Mouse (Mus musculus) midbrain, embryonic 16.5 days (tissue): ENCODE data around the gene Gm10643. TPM values are rescaled to one million over a fixed set of nuclear protein-coding genes. Genes with fewer than 3 reads are reported as not detected.

Experiments
- ATAC-seq: fragments of 200-750 bp; cut with Nextera tagmentation; 2 replicates; pipeline ENCODE4 v1.8.0; 2017; ENCODE audit warnings: moderate TSS enrichment
- H3K27ac ChIP-seq: fragments of 300-500 bp; sonication (generic); 2 replicates; pipeline ENCODE4 v1.5.1; 2014; ENCODE audit warnings: mild to moderate bottlenecking, low read length, mixed read lengths
- H3K27me3 ChIP-seq: fragments of 300-500 bp; sonication (generic); 2 replicates; pipeline ENCODE4 v1.6.1; 2014; ENCODE audit warnings: low read depth, low read length, mixed read lengths; ENCODE audit not compliant: control insufficient read depth, insufficient read depth
- H3K36me3 ChIP-seq: fragments of 300-500 bp; sonication (generic); 2 replicates; pipeline ENCODE4 v1.6.1; 2014; ENCODE audit warnings: mild to moderate bottlenecking, low read length, moderate library complexity, mixed read lengths; ENCODE audit not compliant: control insufficient read depth, insufficient read depth
- H3K4me1 ChIP-seq: fragments of 300-500 bp; sonication (generic); 2 replicates; pipeline ENCODE4 v1.6.1; 2014; ENCODE audit warnings: mild to moderate bottlenecking, low read length, mixed read lengths; ENCODE audit not compliant: control insufficient read depth, insufficient read depth
- H3K4me2 ChIP-seq: fragments of 300-500 bp; sonication (generic); 2 replicates; pipeline ENCODE4 v1.6.1; 2014; ENCODE audit warnings: mild to moderate bottlenecking, low read length, mixed read lengths
- H3K4me3 ChIP-seq: fragments of 300-500 bp; sonication (generic); 2 replicates; pipeline ENCODE4 v1.5.1; 2014; ENCODE audit warnings: low read depth, mild to moderate bottlenecking, low read length, moderate library complexity, mixed read lengths
- H3K9ac ChIP-seq: fragments of 300-500 bp; sonication (generic); 2 replicates; pipeline ENCODE4 v1.6.1; 2014; ENCODE audit warnings: low read depth, low read length, mixed read lengths
- H3K9me3 ChIP-seq: fragments of 300-500 bp; sonication (generic); replicated peaks from 2 replicates; pipeline ENCODE4 v1.6.1; 2014; ENCODE audit warnings: mild to moderate bottlenecking, low read length, mixed read lengths; ENCODE audit not compliant: control insufficient read depth, poor library complexity, severe bottlenecking
- WGBS: fragments of 180-500 bp; shearing (Covaris S2); extraction: QIAGEN DNeasy Blood & Tissue Kit; methylation state at CpG from one replicate; pipeline ENCODE4 v1.1.7; 2014; 5-methylcytosine and 5-hydroxymethylcytosine counted together
- polyA plus RNA-seq: library from polyadenylated mRNA; unstranded; fragments of >200 nt; fragmentation: Nextera tagmentation; extraction: Ambion mirVana; gene quantifications from 2 replicates; pipeline ENCODE4 v1.2.1, GENCODE M21; 2015

The Gm10643 gene
- 1.2 and 1.5 TPM in 2 replicates for polyA plus RNA-seq

DNA sequence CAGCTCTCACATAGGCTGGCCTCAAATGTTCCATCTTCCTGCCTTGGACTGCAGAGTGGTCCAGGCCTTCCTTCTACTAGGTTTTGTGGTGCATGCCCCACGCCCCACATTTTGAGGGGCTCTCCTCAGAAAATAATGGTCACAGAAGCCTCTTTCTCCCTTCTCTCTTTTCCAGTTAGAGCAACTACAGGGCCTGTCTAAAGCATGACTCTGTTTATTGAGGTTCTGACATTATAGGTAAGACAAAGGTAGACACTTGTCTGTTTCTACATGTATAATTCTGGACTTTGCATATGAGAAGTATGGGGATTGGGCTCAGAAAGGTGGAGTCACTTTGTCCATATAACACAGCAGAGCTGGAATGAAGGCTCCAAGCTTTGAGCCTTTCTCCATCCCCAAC is at the start of gene Gm10643:
Gm10643 (minus strand) TSS at position 101 of the 400 bp plus-strand sequence.
- H3K4me3 ChIP-seq = peak within 1 kb of the TSS; percentile 97
- no peaks in the 10 kb centered on the region for H3K9me3 ChIP-seq
- peak within 1 kb of the TSS; percentile 74 for H3K9ac ChIP-seq
- peaks cover 27% of the 10 kb centered on the region for H3K4me1 ChIP-seq
- no peaks in the 10 kb centered on the region for H3K36me3 ChIP-seq
- 100% methylated on average over 1 of the region's 1 CpGs for WGBS
- no peak for ATAC-seq
- H3K27me3 ChIP-seq = no peaks in the 10 kb centered on the region
- peak within 1 kb of the TSS; percentile 91 for H3K4me2 ChIP-seq
- H3K27ac ChIP-seq = peak within 1 kb of the TSS; percentile 84

DNA sequence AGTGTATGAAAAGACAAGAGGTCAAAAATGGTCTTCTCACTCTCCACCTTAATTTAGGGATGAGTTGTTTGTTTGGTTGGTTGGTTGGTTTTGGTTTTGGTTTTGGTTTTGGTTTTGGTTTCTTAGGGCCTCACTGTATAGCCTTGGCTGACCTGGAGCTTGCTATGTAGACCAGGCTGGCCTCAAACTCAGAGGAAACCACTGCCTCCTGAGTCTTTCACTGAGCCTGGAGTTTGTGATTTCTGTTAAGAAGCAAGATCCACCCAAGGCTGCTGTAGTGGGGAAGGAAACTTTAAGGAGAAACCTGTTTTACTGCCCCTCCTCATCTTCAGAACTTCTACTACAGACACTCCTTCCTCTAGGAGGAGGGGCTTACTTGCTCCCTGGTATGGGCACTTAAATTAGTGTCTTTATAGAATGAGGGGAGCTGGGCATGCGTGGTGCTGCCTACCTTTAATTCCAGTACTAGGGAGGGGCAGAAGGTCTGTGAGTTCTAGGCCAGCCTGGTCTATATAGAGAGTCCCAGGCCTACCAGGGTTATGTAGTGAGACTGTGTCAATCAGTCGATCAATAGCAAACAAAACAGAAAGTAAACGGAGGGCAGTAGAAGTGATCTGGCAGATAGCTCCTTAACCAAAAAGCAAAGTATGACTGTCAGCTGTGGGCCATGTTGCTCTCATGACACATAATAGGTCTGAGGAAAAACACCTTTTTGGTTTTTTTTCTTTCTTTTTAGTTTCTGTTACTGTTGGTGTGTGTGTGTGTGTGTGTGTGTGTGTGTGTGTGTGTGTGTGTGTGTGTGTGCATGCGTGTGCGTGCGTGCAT is 41.5 kb upstream of the Gm10643 start:
- Histone ChIP-seq H3K9ac (no peak overlapping the region), H3K4me3 (no peak overlapping the region), H3K4me2 (no peak overlapping the region), H3K36me3 (peaks cover 3% of the 10 kb centered on the region; the same call in 1 of the 2 replicates), H3K4me1 (peaks cover 16% of the 10 kb centered on the region), H3K27me3 (no peaks in the 10 kb centered on the region), H3K9me3 (no peaks in the 10 kb centered on the region), H3K27ac (no peak overlapping the region)
- no peak for ATAC-seq
- 94% methylated on average over 5 of the region's 6 CpGs for WGBS

DNA sequence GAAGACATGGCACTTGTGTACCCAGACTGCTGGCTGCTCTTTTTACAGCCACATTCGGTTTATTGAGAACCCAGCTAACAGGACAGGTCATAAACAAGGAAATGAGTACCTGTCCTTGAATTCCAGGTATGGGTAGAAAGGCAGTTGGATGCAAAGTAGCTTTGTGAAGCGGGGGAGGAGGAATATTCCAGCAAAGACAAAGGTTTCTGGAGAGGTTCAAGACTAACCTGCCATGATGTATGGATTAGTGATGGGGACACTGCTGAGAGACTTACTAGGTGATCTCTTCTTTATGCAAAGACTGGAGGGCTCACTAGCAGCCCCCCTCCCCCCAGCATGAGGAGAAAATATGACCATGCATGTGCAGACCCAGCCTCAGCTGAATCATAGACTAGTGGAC is 40.7 kb upstream of the Gm10643 start:
- peak overlapping the region; percentile 56; the same call in 1 of the 2 replicates for H3K4me2 ChIP-seq
- ATAC-seq = no peak
- WGBS = 87% methylated on average over 2 of the region's 2 CpGs
- H3K4me3 ChIP-seq = no peak overlapping the region
- no peaks in the 10 kb centered on the region for H3K9me3 ChIP-seq
- H3K9ac ChIP-seq = no peak overlapping the region; the same call in 1 of the 2 replicates
- H3K27ac ChIP-seq = peak overlapping the region; percentile 88
- H3K36me3 ChIP-seq = peaks cover 3% of the 10 kb centered on the region; the same call in 1 of the 2 replicates
- H3K4me1 ChIP-seq = peaks cover 16% of the 10 kb centered on the region
- H3K27me3 ChIP-seq = no peaks in the 10 kb centered on the region

DNA sequence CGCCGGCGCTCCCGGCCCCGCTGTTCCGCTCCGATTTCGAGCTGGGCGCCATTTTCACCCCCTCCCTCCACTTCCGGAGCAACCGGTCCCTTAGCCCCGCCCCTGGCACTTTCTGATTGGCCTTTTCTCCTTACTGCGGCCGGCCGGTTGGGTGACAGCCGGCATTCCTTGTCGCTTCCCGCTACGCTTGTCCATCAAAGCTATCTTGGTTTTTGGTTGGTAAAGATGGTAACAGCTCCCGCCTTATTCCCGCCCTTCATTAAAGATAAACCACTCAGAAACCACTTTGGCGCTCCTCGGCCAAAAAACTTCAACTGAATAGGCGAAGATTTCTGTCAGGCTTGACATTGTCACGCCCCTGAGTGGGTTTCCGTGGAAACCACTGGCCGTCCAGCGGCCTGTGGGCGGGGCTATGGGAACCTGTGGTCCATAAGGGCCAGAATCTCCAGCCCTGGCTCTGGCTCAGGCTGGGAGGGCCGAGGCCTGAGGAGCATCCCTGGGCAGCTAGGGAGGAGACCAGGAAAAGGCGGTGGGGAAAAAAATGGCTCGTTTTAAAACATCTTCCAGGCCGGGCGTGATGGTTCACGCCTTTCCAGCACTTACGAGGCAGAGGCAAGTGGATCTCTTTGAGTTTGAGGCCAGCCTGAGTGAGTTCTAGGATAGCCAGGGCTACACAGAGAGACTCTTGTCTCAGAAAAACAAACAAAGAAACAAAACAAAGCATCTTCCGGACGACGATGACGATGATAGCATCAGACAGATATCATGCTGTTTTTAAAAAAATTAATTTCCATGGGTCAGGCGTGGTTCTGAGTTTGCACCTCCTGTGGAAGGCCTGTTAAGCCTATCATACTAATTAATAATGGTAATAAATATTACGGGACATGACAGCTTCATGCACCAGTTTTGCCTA is 40.0 kb upstream of the Gm10643 start, which contains the start of gene Dcaf15:
Dcaf15 (minus strand) TSS at position 72 of the 913 bp plus-strand sequence.
- H3K27me3 ChIP-seq = no peaks in the 10 kb centered on the region
- WGBS = 6% methylated on average over 33 of the region's 42 CpGs
- peaks cover 16% of the 10 kb centered on the region for H3K4me1 ChIP-seq
- peak within 1 kb of the TSS; percentile 89 for H3K27ac ChIP-seq
- no peaks in the 10 kb centered on the region for H3K9me3 ChIP-seq
- peak; percentile 96 for ATAC-seq
- peaks cover 3% of the 10 kb centered on the region; the same call in 1 of the 2 replicates for H3K36me3 ChIP-seq
- H3K4me3 ChIP-seq = peak within 1 kb of the TSS; percentile 50
- H3K9ac ChIP-seq = peak within 1 kb of the TSS; percentile 75
- peak within 1 kb of the TSS; percentile 80 for H3K4me2 ChIP-seq

DNA sequence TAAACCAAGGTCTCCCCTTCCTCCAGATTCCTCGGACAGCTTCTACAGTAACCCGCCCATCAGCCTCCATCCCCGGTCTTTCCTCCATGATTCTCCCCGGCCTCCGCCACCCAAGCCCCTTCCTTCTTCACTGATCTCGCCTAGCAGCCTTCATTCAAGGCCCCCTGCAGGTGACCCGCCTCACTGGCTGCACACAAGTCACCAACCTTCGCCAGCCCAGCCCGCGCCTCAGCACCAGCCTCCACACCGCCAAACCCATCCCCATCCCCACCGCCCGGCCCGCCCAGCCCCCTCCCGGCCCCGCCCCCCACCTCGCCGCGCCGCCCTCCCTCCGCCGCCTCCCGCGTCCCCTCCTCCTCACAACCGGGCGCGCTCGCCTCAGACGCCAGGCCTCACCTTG is 39.3 kb upstream of the Gm10643 start:
- Histone ChIP-seq H3K36me3 (peaks cover 3% of the 10 kb centered on the region; the same call in 1 of the 2 replicates), H3K27me3 (no peaks in the 10 kb centered on the region), H3K9me3 (no peaks in the 10 kb centered on the region), H3K4me3 (peak overlapping the region; percentile 50), H3K4me1 (peaks cover 16% of the 10 kb centered on the region), H3K4me2 (peak overlapping the region; percentile 80), H3K9ac (peak overlapping the region; percentile 75), H3K27ac (peak overlapping the region; percentile 89)
- peak; percentile 85 for ATAC-seq
- WGBS = under 1% methylated on average over 17 of the region's 29 CpGs

DNA sequence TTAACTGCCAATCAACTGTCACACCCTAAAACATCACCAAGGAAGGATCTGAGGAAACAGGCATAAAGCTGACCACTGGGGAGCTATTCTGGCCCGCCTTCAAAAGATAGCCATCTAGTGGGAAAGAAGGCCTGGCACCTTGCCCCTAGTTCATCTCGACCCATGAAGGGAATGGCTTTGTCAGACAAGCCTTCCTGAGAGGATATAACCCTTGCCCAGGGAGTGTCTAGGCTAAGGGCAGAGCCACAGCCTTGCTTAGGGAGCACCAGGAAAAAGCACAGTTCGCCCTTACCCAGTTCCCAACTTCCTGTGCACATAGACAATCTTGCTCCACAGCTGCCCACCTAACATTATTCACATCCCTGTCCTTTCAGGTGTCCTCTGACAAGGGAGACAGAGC is 38.7 kb upstream of the Gm10643 start:
- Histone ChIP-seq H3K4me1 (peaks cover 16% of the 10 kb centered on the region), H3K4me2 (peak overlapping the region; percentile 80), H3K27me3 (no peaks in the 10 kb centered on the region), H3K27ac (peak overlapping the region; percentile 89), H3K36me3 (peaks cover 3% of the 10 kb centered on the region), H3K9me3 (no peaks in the 10 kb centered on the region), H3K4me3 (peak overlapping the region; percentile 50), H3K9ac (peak overlapping the region; percentile 75)
- 28% methylated on average over 3 of the region's 3 CpGs for WGBS
- ATAC-seq = no peak

DNA sequence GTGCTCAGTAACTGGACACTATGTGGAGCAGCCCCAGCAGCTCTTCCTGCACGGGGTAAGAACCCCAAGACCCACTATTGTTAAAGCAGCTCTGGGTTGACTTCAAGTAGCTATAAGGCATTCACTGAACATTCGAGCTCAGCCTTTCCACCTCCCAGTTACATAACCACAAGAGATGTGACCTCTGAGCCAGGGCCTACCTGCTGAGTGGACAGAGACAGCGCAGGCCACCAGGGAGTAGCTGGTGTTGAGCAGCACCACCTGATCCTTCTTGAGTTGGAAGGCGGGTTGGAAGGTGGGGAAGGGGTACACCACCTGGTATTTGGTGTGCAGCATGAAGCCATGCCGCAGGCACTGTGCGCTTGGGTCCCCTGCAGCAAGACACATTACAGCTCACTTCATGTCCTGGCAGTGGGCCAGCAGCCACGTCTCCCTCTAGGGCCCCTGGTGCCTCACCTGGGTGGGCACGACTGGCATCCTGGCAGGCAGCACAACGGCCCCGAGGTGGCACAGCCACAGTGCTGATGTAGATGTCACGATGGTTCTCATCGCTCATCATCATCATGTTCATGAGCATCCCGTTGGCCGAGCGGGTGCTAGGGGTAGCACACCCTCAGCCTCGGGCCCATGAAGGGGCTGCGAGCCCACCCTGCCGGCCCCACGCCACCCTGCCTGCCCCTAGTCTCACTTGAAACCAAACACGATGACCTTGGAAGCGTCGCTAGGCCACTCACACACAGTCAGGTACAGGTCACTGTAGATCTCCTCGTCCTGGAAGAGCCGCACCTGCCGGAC is 36.7 kb upstream of the Gm10643 start:
- Histone ChIP-seq H3K27ac (no peak overlapping the region), H3K36me3 (peaks cover 15% of the 10 kb centered on the region), H3K27me3 (no peaks in the 10 kb centered on the region), H3K4me2 (no peak overlapping the region), H3K9ac (no peak overlapping the region; the same call in 1 of the 2 replicates), H3K4me3 (no peak overlapping the region), H3K4me1 (peaks cover 16% of the 10 kb centered on the region), H3K9me3 (no peaks in the 10 kb centered on the region)
- no peak for ATAC-seq
- 94% methylated on average over 25 of the region's 25 CpGs for WGBS

DNA sequence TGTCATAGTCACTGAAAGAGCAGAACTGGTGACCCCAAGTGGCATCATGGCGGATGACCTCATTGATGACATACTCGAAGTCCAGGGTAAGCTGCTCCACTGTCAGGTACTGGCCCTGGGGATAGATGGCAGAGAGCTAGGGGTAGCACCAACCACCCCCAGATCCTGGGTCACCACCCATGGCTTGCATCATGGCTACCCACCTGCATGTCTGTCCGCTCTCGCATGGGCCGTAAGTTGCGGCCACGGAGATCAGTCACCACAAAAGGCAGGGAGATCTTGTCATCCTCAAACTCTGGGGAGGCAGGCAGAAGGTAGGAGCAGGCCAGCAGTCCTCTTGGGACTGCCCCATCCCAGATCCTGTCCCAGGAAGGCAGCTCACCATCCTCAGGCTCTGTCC is 33.4 kb upstream of the Gm10643 start:
- peaks cover 12% of the 10 kb centered on the region for H3K4me1 ChIP-seq
- H3K4me3 ChIP-seq = no peak overlapping the region
- ATAC-seq = no peak
- H3K9me3 ChIP-seq = no peaks in the 10 kb centered on the region
- H3K9ac ChIP-seq = no peak overlapping the region
- WGBS = 95% methylated on average over 7 of the region's 7 CpGs
- H3K36me3 ChIP-seq = peaks cover 41% of the 10 kb centered on the region
- H3K27ac ChIP-seq = no peak overlapping the region
- H3K27me3 ChIP-seq = no peaks in the 10 kb centered on the region
- no peak overlapping the region for H3K4me2 ChIP-seq
